Mouse (Mus musculus) ES-Bruce4 (cell line): ENCODE data around the gene Tmem184b. TPM values are rescaled to one million over a fixed set of nuclear protein-coding genes. Genes with fewer than 3 reads are reported as not detected.

Experiments
- H3K27ac ChIP-seq: 2 replicates; pipeline ENCODE4 v1.5.1; 2012; ENCODE audit warnings: low read length, inconsistent platforms; ENCODE audit not compliant: insufficient read depth
- H3K27me3 ChIP-seq: 2 replicates; pipeline ENCODE4 v1.6.1; 2012; ENCODE audit warnings: mild to moderate bottlenecking, low read length, inconsistent platforms; ENCODE audit not compliant: control insufficient read depth, poor library complexity, insufficient read depth, severe bottlenecking
- H3K36me3 ChIP-seq: 2 replicates; pipeline ENCODE4 v1.6.1; 2012; ENCODE audit warnings: inconsistent platforms, mild to moderate bottlenecking, low read length, moderate library complexity; ENCODE audit not compliant: control insufficient read depth, poor library complexity, insufficient read depth, severe bottlenecking
- H3K4me1 ChIP-seq: one replicate; pipeline ENCODE4 v1.8.1; 2011; ENCODE audit warnings: low read length; ENCODE audit not compliant: control insufficient read depth, insufficient read depth
- H3K4me3 ChIP-seq: 2 replicates; pipeline ENCODE4 v1.5.1; 2011; ENCODE audit warnings: low read depth, mild to moderate bottlenecking, low read length
- H3K9ac ChIP-seq: 2 replicates; pipeline ENCODE4 v1.6.1; 2012; ENCODE audit warnings: low read depth, mild to moderate bottlenecking, inconsistent platforms; ENCODE audit not compliant: poor library complexity, severe bottlenecking
- H3K9me3 ChIP-seq: replicated peaks from 2 replicates; pipeline ENCODE4 v1.6.1; 2012; ENCODE audit warnings: mild to moderate bottlenecking, low read length, inconsistent platforms; ENCODE audit not compliant: control insufficient read depth, poor library complexity, insufficient read depth, severe bottlenecking
- CTCF ChIP-seq: IDR thresholded peaks from one replicate; pipeline ENCODE4 v1.8.1; 2011; ENCODE audit warnings: low read depth, low read length
- EP300 ChIP-seq: IDR thresholded peaks from 2 replicates; pipeline ENCODE4 v1.6.1; 2011; ENCODE audit warnings: low read depth, low read length; ENCODE audit not compliant: insufficient read depth
- POLR2A ChIP-seq: IDR thresholded peaks from one replicate; pipeline ENCODE4 v1.8.1; 2011; ENCODE audit warnings: low read length; ENCODE audit not compliant: insufficient read depth
- polyA plus RNA-seq: library from polyadenylated mRNA; stranded (reverse); fragments of >200 nt; gene quantifications from 2 replicates; pipeline ENCODE4 v1.2.4, GENCODE M21; 2011; ENCODE audit warnings: low read depth; ENCODE audit not compliant: missing spikeins, insufficient read depth, insufficient read length

Gene Tmem184b
- polyA plus RNA-seq, 1 experiment: 59.6 TPM

DNA sequence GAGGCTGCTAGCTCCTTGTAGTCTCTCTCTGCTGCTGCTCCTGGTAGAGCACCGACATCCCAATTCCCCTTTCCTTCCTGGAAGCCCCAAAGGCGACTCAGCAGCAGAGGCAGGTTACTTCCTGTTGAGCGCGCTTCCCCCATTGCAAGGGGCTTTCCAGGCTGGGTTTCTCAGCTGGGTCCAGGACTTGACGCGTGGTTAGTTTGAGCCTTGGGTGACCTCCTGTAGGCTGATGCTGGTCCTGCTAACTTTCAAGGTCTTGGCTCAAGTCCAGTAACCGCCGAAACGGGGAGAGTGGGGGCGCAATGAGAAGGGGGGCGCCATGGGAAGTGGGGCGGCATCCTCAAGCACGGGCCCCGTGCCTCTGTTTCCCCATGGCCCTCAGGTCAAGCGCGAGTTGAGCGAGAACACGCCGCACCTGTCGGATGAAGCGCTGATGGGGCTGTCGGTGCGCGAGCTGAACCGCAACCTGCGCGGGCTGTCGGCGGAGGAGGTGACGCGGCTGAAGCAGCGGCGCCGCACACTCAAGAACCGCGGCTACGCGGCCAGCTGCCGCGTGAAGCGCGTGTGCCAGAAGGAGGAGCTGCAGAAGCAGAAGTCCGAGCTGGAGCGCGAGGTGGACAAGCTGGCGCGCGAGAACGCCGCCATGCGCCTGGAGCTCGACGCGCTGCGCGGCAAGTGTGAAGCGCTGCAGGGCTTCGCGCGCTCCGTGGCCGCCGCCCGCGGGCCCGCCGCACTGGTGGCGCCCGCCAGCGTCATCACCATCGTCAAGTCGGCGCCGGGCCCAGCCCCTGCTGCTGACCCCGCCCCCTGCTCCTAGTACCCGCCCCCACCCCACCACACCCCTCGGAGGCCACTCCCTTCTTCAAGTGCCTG is 46.1 kb downstream of the Tmem184b start:
- peaks cover 4% of the 10 kb centered on the region; the same call in 1 of the 2 replicates for H3K36me3 ChIP-seq
- H3K27me3 ChIP-seq: no peaks in the 10 kb centered on the region
- H3K27ac ChIP-seq: no peak overlapping the region
- peak overlapping the region; percentile 78 for H3K9ac ChIP-seq
- TF ChIP-seq POLR2A: no peak
- no peak for TF ChIP-seq EP300
- TF ChIP-seq CTCF: no peak
- H3K4me3 ChIP-seq: peak overlapping the region; percentile 80
- H3K4me1 ChIP-seq: peaks cover 9% of the 10 kb centered on the region
- no peaks in the 10 kb centered on the region for H3K9me3 ChIP-seq

DNA sequence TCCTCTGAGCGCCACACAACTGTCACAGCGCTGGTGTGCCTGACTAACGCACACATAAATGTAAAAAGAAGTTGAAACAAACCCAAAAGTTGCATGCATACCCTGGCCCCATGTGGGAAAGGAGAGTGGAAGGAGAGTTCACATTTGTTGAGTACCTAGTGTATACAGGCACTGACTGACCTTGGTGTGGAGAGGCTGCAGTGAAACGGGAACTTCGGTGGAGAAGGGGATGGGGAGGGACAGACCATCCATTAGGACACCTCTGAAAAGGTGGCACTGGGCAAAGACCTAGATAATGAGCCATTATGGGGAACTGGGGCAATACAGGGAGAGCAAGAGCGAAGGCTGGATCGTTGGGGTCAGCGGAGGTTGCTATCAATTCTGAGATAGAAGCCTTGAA is 46.9 kb downstream of the Tmem184b start:
- no peak overlapping the region for H3K27ac ChIP-seq
- H3K4me3 ChIP-seq: peak overlapping the region; percentile 80
- H3K27me3 ChIP-seq: no peaks in the 10 kb centered on the region
- peak overlapping the region; percentile 78 for H3K9ac ChIP-seq
- TF ChIP-seq POLR2A (no peak), CTCF (no peak), EP300 (no peak)
- no peaks in the 10 kb centered on the region for H3K36me3 ChIP-seq
- H3K9me3 ChIP-seq: no peaks in the 10 kb centered on the region
- peaks cover 9% of the 10 kb centered on the region for H3K4me1 ChIP-seq

DNA sequence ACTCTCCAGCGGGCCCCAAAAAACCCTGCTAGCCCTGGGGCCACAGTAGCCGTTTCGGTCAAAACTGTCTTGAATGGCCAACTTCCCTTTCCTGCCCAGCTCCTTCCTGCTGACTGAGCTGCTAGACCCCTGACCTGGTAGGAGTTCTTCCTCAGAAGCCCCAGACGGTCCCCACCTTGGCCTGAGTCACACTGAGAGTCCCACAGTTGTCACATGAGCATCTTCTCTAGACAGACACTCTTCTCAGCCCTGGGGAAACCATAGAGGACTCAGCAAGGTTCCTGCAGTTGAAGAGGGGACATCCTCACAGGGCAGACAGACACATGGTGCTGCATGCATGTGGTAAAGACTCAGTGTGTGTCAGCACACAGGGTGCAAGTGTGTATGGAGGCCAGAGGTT is 48.8 kb downstream of the Tmem184b start:
- no peaks in the 10 kb centered on the region for H3K9me3 ChIP-seq
- no peak overlapping the region for H3K4me3 ChIP-seq
- no peaks in the 10 kb centered on the region for H3K27me3 ChIP-seq
- H3K27ac ChIP-seq: no peak overlapping the region
- H3K4me1 ChIP-seq: peaks cover 4% of the 10 kb centered on the region
- H3K9ac ChIP-seq: no peak overlapping the region
- TF ChIP-seq EP300 (no peak), POLR2A (no peak), CTCF (no peak)
- no peaks in the 10 kb centered on the region for H3K36me3 ChIP-seq

DNA sequence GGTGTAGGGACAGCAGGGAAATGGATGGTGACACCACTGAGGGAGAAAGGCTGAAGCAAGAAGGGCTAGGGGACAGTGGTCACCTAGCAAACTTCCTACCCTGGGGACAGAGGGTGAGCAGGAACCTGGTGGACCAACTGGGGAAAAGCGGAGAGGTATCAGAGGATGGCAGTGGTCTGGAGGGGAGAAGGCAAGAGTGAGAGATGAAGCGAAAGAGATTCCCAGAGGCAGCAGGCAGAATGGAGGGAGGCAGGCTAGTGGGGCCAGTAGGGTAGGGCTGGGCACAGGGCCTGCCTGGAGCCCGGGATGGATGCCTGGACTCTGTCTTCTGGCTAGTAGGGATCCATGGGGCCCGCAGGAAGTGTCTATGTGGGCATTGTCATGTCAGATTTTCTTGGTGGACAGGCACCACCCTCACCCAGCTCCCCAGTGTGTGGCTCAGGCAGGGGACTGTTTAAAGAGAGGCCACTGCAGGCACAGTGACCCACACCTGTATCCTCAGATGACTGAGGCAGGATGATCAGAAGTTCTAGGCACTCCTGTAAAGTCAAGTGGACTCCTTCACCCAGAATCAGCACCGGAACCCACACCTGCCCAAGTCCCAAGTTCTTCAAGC is 49.6 kb downstream of the Tmem184b start:
- Histone ChIP-seq H3K4me1 (peaks cover 4% of the 10 kb centered on the region), H3K27me3 (no peaks in the 10 kb centered on the region), H3K36me3 (no peaks in the 10 kb centered on the region), H3K27ac (no peak overlapping the region), H3K9ac (no peak overlapping the region), H3K4me3 (no peak overlapping the region), H3K9me3 (no peaks in the 10 kb centered on the region)
- TF ChIP-seq CTCF: no peak
- no peak for TF ChIP-seq POLR2A
- TF ChIP-seq EP300: no peak

DNA sequence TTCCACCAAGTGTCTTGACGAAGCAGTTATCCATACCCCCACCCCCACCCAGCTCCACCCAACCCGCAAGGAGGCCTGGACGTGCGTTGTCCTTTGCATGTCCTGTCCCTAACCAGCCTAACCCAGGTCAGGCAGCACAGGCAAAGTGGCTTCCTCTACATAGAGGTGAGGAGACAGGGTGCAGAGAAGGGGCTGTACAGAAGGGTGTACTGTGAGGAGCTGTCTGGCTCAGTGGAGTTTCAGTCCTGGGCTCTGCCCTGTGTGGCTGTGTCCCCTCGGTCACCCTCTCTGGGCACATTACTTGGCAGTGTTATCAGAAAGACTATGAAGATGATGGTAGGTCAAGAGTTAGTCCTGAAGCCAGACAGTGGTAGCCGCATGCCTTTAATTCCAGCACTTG is 50.9 kb downstream of the Tmem184b start:
- H3K27me3 ChIP-seq: no peaks in the 10 kb centered on the region
- H3K4me1 ChIP-seq: peaks cover 4% of the 10 kb centered on the region

DNA sequence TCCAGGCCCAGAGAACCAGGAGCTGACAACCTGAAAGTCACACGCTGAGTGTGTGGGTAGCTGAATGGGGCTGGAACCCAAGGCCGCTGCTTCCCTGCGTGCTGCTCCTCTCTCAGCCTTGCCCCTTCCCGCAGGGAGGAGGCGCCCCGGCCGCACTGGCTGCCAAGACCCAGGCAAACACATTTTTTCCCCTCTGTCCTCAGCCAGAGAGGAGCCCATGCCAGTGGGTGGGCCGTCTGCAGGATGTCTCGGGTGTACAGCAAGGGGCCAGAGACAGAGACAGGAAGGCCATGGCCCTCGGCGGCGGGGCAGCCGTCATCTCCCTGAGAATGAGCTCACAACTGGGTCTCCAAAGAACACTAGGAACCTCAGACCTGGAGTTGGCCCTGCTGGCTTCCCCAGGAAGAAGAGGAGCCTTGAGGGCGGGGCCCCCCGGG is 52.0 kb downstream of the Tmem184b start:
- Histone ChIP-seq H3K27ac (no peak overlapping the region), H3K4me1 (peaks cover 4% of the 10 kb centered on the region), H3K36me3 (no peaks in the 10 kb centered on the region), H3K9me3 (no peaks in the 10 kb centered on the region), H3K9ac (0 out of 2 replicates have a peak overlapping the region, but pooled peaks have one; percentile 3), H3K4me3 (no peak overlapping the region), H3K27me3 (no peaks in the 10 kb centered on the region)
- TF ChIP-seq CTCF (no peak), POLR2A (no peak), EP300 (no peak)

More for the DNA sequence above, 50.9 kb downstream of the Tmem184b start:
- Histone ChIP-seq H3K9ac (no peak overlapping the region), H3K27ac (no peak overlapping the region), H3K4me3 (no peak overlapping the region), H3K9me3 (no peaks in the 10 kb centered on the region), H3K36me3 (no peaks in the 10 kb centered on the region)
- TF ChIP-seq EP300 (0 out of 2 replicates have a peak, but pooled peaks have one; percentile 17), CTCF (no peak)
